Mouse (Mus musculus) ES-Bruce4 (cell line): Measurements from ENCODE around the gene Gm49395. TPM values are rescaled to one million over a fixed set of nuclear protein-coding genes. Genes with fewer than 3 reads are reported as not detected.

Experiments
- H3K27ac ChIP-seq: 2 replicates; pipeline ENCODE4 v1.5.1; 2012; ENCODE audit warnings: low read length, inconsistent platforms; ENCODE audit not compliant: insufficient read depth
- H3K27me3 ChIP-seq: 2 replicates; pipeline ENCODE4 v1.6.1; 2012; ENCODE audit warnings: mild to moderate bottlenecking, low read length, inconsistent platforms; ENCODE audit not compliant: control insufficient read depth, poor library complexity, insufficient read depth, severe bottlenecking
- H3K36me3 ChIP-seq: 2 replicates; pipeline ENCODE4 v1.6.1; 2012; ENCODE audit warnings: inconsistent platforms, mild to moderate bottlenecking, low read length, moderate library complexity; ENCODE audit not compliant: control insufficient read depth, poor library complexity, insufficient read depth, severe bottlenecking
- H3K4me1 ChIP-seq: one replicate; pipeline ENCODE4 v1.8.1; 2011; ENCODE audit warnings: low read length; ENCODE audit not compliant: control insufficient read depth, insufficient read depth
- H3K4me3 ChIP-seq: 2 replicates; pipeline ENCODE4 v1.5.1; 2011; ENCODE audit warnings: low read depth, mild to moderate bottlenecking, low read length
- H3K9ac ChIP-seq: 2 replicates; pipeline ENCODE4 v1.6.1; 2012; ENCODE audit warnings: low read depth, mild to moderate bottlenecking, inconsistent platforms; ENCODE audit not compliant: poor library complexity, severe bottlenecking
- H3K9me3 ChIP-seq: replicated peaks from 2 replicates; pipeline ENCODE4 v1.6.1; 2012; ENCODE audit warnings: mild to moderate bottlenecking, low read length, inconsistent platforms; ENCODE audit not compliant: control insufficient read depth, poor library complexity, insufficient read depth, severe bottlenecking
- CTCF ChIP-seq: IDR thresholded peaks from one replicate; pipeline ENCODE4 v1.8.1; 2011; ENCODE audit warnings: low read depth, low read length
- EP300 ChIP-seq: IDR thresholded peaks from 2 replicates; pipeline ENCODE4 v1.6.1; 2011; ENCODE audit warnings: low read depth, low read length; ENCODE audit not compliant: insufficient read depth
- POLR2A ChIP-seq: IDR thresholded peaks from one replicate; pipeline ENCODE4 v1.8.1; 2011; ENCODE audit warnings: low read length; ENCODE audit not compliant: insufficient read depth
- polyA plus RNA-seq: library from polyadenylated mRNA; stranded (reverse); fragments of >200 nt; gene quantifications from 2 replicates; pipeline ENCODE4 v1.2.4, GENCODE M21; 2011; ENCODE audit warnings: low read depth; ENCODE audit not compliant: missing spikeins, insufficient read depth, insufficient read length

The Gm49395 gene
- polyA plus RNA-seq, 1 experiment, result not detected

GRCm38 (mm10) chr13:115136761-115137160 is 35.0 kb upstream of the Gm49395 start:
- Histone ChIP-seq H3K9me3 (no peaks in the 10 kb centered on the region), H3K27me3 (no peaks in the 10 kb centered on the region), H3K9ac (no peak overlapping the region), H3K36me3 (no peaks in the 10 kb centered on the region), H3K27ac (no peak overlapping the region), H3K4me3 (no peak overlapping the region), H3K4me1 (no peaks in the 10 kb centered on the region)
- TF ChIP-seq EP300 (no peak), CTCF (no peak), POLR2A (no peak)

DNA sequence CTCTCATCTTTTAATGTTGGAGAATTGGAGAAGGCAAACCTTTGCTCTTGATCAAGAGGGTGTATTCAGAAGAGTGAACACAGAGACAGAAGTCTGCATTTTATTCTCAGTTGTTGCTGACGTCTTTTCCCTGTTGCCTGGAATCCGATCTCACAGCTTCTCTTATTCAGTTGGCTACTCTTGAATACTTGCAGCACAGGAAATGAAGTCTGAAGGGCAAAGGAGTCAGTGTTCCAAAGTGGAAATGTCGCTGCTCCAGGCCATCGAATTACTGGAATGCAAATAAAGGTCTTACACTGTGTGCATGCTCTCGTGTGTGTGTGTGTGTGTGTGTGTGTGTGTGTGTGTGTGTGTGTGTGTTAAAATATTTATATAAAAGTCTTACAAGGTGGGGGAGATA is 30.7 kb upstream of the Gm49395 start:
- no peaks in the 10 kb centered on the region for H3K36me3 ChIP-seq
- 0 out of 2 replicates have a peak overlapping the region, but pooled peaks have one; percentile 36 for H3K27ac ChIP-seq
- no peak overlapping the region for H3K9ac ChIP-seq
- H3K27me3 ChIP-seq, result no peaks in the 10 kb centered on the region
- H3K4me1 ChIP-seq, result peaks cover 3% of the 10 kb centered on the region
- no peaks in the 10 kb centered on the region for H3K9me3 ChIP-seq
- H3K4me3 ChIP-seq, result no peak overlapping the region
- TF ChIP-seq POLR2A, result no peak
- no peak for TF ChIP-seq EP300
- TF ChIP-seq CTCF, result no peak

- TF ChIP-seq EP300 (no peak), CTCF (no peak), POLR2A (no peak)
Observed at GRCm38 (mm10) chr13:115131381-115131780, 29.7 kb upstream of the Gm49395 start.

GRCm38 (mm10) chr13:115130035-115130434 is 28.3 kb upstream of the Gm49395 start:
- Histone ChIP-seq H3K27ac (no peak overlapping the region), H3K9ac (no peak overlapping the region), H3K27me3 (no peaks in the 10 kb centered on the region), H3K9me3 (no peaks in the 10 kb centered on the region), H3K4me3 (no peak overlapping the region), H3K36me3 (no peaks in the 10 kb centered on the region), H3K4me1 (peaks cover 3% of the 10 kb centered on the region)
- TF ChIP-seq POLR2A, result no peak
- TF ChIP-seq EP300, result no peak
- no peak for TF ChIP-seq CTCF

More at GRCm38 (mm10) chr13:115131381-115131780, 29.7 kb upstream of the Gm49395 start:
- H3K4me1 ChIP-seq, result peaks cover 3% of the 10 kb centered on the region
- H3K27ac ChIP-seq, result no peak overlapping the region
- no peaks in the 10 kb centered on the region for H3K36me3 ChIP-seq
- H3K27me3 ChIP-seq, result no peaks in the 10 kb centered on the region
- H3K9ac ChIP-seq, result no peak overlapping the region
- H3K9me3 ChIP-seq, result no peaks in the 10 kb centered on the region
- H3K4me3 ChIP-seq, result no peak overlapping the region

DNA sequence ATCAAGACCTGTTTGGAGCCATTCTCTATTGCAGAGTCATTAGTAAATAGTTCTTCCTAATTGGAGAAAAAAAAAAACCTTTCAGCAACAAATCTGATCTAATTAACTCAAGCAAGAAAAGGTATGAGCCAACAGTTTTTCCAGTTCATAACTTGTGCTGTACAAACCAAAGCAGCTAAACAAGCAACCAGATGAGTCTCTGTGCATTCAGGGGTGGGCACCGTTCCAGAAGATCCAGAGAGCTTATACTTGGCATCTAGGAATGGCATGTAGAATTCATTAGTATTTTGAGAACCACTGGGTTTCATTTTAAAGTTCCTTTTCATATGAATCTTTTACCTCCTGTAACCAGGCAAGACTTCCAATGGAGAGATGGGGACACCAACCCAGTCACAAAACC is 26.1 kb upstream of the Gm49395 start:
- Histone ChIP-seq H3K4me3 (no peak overlapping the region), H3K27ac (no peak overlapping the region), H3K9me3 (no peaks in the 10 kb centered on the region), H3K36me3 (no peaks in the 10 kb centered on the region), H3K9ac (no peak overlapping the region), H3K27me3 (no peaks in the 10 kb centered on the region), H3K4me1 (peaks cover 3% of the 10 kb centered on the region)
- no peak for TF ChIP-seq CTCF
- no peak for TF ChIP-seq EP300
- TF ChIP-seq POLR2A, result no peak

GRCm38 (mm10) chr13:115126534-115126933 is 24.8 kb upstream of the Gm49395 start:
- no peak overlapping the region for H3K4me3 ChIP-seq
- no peaks in the 10 kb centered on the region for H3K36me3 ChIP-seq
- H3K4me1 ChIP-seq, result peaks cover 3% of the 10 kb centered on the region
- H3K9ac ChIP-seq, result no peak overlapping the region
- H3K27ac ChIP-seq, result no peak overlapping the region
- H3K9me3 ChIP-seq, result no peaks in the 10 kb centered on the region
- H3K27me3 ChIP-seq, result no peaks in the 10 kb centered on the region
- TF ChIP-seq POLR2A (no peak), EP300 (no peak), CTCF (no peak)

GRCm38 (mm10) chr13:115125130-115125529 is 23.4 kb upstream of the Gm49395 start:
- Histone ChIP-seq H3K4me3 (no peak overlapping the region), H3K4me1 (no peaks in the 10 kb centered on the region), H3K27ac (no peak overlapping the region), H3K9ac (no peak overlapping the region), H3K9me3 (no peaks in the 10 kb centered on the region), H3K36me3 (no peaks in the 10 kb centered on the region), H3K27me3 (no peaks in the 10 kb centered on the region)
- TF ChIP-seq EP300 (no peak), POLR2A (no peak), CTCF (no peak)
